Mouse (Mus musculus) kidney, postnatal 4 days (tissue): ENCODE data around the gene Otud7b.
A peak's percentile ranks its signal among the peaks of the same experiment; 100 is the strongest.
"Not testable (repeated sequence)": the region's sequence is repeated elsewhere in the genome, so short reads cannot be mapped to it uniquely, and the experiment has no call there.

ENCODE experiments used
- DNase-seq, 2 experiments: peaks; one replicate each; pipeline ENCODE4 v3.0.0; 2021; ENCODE audit warnings: mixed read lengths in 2 of 2

Gene Otud7b

DNA sequence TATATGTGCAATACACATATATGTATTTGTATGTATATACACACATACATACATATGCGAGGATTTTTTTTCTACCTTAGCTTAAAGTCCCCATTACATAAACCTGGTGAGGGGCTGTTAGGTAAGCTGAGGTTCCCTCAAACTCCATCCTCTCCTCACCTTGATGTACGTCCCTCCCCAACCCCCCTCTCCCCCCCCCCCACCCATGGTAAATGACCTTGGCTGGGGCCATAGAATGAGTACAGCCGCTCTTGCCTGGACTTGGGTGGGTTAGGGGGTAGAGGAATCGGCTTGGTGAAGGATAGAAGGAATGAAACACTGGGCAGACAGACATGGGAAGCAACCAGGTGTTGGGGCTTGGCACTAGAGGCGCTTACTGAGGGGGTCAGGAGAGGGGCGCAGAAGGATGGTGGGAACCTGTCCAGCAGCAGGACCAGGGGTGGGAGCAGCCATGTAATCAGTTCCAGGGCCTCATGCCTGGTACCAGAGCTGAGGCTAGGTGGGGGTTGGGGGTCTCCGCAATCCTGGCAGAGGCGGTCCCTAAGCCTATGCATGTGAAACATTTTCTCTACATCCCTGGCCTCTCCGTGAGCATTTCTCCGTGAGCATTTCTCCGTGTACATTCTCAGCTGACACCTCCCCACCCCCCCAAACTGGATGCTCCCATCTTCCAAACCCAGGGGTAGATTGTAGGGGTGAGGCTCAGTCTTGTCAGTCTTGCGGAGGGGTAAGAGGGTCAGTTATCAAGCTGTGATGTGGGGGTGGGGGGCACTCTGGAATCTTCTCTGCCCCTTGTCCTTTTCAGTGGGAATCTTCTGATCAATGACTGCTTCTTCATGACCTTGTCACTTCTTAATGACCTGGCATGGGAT lies 77.4 kb downstream of the Otud7b start:
- no peak for DNase-seq

DNA sequence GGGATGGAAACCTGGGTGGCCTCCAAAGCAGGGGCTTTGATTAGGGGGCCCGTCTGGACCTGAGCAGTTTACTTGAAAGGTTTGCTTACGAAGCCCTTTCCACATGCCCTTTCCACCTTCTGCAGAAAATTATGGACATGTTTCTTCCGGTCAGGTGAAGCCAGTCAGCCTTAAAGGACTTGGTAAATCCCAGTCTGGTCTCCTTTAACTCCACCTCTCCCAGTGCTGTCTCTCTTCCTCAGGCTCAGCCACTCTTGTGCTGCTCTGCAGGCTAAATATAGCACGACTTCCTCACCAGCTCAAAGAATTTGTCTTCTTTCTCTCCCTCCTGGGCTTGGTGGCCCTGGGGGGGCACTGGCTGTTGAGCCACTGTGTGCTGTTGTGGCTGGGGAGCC lies 78.1 kb downstream of the Otud7b start:
- DNase-seq: no peak

DNA sequence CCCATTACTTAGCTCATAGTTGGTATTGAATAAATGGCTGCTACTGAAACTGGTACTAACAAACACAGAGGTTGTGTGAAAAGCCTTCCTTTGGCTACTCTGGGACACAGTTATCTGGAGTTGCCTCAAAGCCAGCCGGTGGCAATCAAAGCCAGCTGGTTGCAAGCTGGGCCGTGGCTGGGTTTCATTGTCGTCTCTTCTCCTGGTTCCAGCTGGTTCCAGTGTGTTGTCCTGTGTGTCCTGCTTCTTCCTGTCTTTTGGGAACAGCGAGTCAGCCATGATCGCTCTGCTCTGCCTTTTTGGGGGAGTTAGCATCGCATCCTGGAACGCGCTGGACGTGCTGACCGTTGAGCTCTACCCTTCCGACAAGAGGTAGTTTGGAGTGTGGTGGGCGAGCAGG lies 88.7 kb downstream of the Otud7b start:
- no peak for DNase-seq

DNA sequence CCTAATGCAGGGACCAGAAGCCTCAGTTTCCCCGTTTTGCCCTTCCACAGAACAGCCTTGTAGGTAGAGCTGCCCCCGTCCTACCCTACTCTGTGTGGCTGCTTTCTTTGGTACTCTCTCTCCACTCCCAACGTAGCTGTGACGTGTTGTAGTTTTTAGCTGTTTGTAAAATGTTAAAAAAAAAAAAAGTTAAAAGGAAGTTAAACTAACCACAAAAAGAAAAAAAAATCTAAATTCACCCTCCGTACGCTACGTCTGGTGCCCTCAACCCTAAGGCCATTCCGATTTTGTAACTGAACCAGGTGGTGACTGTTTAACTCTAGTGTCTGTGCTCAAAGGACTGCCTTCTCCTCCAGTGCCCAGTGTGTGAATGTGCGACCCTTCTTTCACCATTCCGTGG lies 90.6 kb downstream of the Otud7b start:
- no peak for DNase-seq

GRCm38 (mm10) chr3:96195616-96196313 lies 91.4 kb downstream of the Otud7b start:
- DNase-seq: peak in 1 of 2 experiments; percentile 26

DNA sequence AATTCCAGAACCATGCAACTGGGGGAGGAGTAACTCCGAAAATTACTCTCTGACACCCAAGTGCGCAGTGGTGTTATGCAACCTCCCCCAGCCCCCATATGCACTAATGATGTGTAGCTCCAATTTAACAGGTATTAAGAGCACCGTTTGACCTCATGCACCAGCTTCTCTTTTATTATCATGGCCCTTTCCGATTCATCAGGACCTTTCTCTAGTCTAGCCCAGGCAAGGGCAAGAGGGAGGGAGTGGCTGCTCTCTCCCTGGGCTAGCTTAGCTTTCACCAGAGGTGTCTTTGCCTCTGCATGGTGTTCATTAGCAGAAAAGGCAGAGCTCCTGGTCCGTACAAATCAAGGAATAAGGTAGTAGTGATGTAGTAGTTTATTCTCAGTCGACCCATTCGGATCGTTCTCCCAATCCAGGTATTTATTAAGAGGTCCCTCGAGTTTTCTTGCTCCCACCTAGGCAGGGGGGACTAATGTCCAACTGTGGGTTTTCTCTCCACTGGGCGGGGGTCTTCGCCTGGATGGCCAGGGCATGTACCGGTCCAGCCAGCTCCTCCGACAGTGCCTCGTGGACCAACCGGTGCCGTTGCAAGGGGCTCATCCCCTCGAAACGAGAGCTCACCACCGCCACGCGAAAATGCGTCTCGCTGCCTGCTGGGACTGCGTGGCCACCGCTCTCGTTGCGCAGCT lies 92.3 kb downstream of the Otud7b start:
- no peak for DNase-seq

GRCm38 (mm10) chr3:96197129-96197749 lies 92.9 kb downstream of the Otud7b start:
- DNase-seq: peak; percentile 88 to 93

DNA sequence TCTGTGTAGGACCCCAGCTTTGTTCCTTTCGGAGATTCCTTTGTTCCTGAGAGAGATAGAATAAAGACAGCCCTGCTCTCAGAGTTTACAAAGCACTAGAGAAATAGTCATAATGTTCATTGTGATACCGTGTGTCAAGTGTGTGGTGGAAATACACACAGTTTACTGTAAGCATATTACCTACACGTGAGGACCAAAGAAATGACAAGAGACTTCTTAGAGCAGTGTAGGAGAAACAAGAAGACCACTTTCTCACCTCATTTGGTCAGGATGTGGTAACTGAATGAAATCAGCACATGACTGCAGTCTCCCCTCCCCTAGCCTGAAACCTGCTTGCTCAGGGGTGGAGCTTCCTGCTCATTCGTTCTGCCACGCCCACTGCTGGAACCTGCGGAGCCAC lies 93.9 kb downstream of the Otud7b start:
- no peak for DNase-seq

- not testable (repeated sequence) for DNase-seq
Measured at GRCm38 (mm10) chr3:96198601-96199251, 94.4 kb downstream of the Otud7b start.

- no peak for DNase-seq
Measured at GRCm38 (mm10) chr3:96199731-96200130, 95.4 kb downstream of the Otud7b start.

DNA sequence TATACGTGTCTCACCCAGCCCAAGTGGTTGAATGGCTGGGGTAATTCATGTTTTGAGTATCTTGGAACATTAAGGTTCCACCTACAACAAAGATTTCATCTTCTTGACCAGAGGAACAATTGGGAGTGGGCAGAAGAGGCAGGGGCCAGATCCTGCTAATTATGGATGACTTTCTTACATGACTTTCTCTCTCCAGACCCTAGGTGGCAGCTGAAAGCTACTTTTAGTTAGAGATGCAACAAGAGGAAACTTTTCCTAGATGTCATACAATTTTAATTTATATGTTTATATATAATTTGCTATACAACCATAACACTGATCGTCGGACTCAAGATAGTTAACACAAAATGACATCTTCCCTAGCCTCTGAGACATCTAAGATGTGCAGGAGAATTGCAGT lies 103.5 kb downstream of the Otud7b start:
- DNase-seq: no peak

DNA sequence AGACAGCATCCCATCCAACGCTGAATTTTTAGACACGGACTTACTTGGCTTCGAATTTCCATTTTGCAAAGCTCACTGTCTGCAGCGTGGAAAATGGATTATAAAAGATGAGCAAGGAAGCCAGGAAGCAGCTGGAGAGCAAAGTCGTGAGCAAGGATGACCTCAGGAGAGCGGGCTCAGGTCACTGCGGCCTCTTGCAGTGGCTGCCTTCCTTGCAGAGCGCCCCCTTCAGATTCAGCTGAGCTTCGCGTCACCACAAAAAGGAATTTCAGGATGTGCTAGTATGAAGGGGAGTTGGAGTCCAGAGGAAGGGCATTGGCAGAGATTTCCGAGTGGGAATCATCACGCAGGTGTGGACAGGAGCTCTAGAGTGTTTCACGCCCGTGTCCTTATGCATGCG lies 104.9 kb downstream of the Otud7b start:
- DNase-seq: peak; percentile 45 to 61
